Mouse (Mus musculus) layer of hippocampus, postnatal 25 days (tissue): ENCODE results near the gene Galc. TPM values are rescaled to one million over a fixed set of nuclear protein-coding genes. Genes with fewer than 3 reads are reported as not detected.
"Not testable (repeated sequence)": the region's sequence is repeated elsewhere in the genome, so short reads cannot be mapped to it uniquely, and the experiment has no call there.

Experiments used
- DNase-seq, 2 experiments: peaks; one replicate each; pipeline ENCODE4 v3.0.0; 2022; ENCODE audit warnings: mixed read lengths in 2 of 2, low spot score in 1 of 2; ENCODE audit errors: extremely low spot score in 1 of 2
- total RNA-seq, 2 experiments: library from RNA; stranded (reverse); gene quantifications; 2 replicates each; pipeline ENCODE4 v1.2.3; 2021

The Galc gene
- total RNA-seq, 2 experiments from 2014 or later, result 20.5 to 23.9 TPM

DNA sequence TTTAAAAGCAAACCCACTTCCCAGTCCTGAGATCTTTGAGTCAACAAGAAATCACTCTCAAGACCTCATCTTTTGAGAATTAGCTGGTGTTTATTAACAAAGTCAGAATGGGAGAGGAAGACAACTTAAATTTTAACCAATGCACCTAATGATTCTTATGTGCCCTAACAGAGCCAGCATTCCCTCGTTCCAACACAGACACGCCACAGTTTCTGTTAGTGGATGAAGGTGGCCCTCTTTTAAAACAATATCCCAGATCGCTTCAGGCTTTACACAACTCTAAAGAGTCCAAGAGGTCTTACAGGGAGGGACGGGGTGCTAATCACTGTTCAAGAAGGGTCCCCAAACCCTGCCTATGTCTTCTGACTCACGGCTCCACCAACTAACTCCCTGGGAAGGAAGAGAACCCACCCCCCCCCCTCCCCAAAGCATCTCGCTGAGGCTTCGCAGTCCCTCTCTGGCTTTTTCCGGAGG, 851 bp downstream of the Galc start:
- DNase-seq, result no peak

DNA sequence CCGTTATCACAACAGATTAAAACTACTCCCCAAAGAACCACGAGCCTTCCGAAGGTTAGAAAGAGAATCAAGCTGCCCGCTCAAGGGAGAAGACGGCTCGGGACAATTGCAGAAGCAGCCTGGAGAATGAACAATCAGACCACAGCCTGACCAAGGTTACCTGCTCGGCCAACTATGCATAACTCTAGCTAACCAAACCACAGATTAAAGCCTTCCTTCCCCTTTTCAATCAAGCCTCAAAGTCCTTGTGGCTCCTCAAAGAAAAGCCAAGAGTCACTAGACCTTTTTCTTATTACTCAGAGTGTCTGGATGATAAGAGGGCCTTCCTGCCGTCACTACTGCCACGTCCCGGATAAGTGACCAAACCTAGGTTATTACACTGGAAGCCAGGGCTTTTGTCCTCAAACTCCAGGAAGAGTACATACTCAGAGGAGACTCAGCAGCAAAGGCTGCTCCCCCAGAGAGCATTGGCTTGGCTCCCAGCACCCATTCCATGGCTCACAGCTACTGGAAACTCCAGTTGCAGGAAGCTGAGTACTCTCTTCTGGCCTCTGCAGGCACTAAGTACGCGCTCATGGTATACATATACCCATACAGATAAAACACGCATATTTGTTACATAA, 3.8 kb downstream of the Galc start:
- DNase-seq, result no peak

DNA sequence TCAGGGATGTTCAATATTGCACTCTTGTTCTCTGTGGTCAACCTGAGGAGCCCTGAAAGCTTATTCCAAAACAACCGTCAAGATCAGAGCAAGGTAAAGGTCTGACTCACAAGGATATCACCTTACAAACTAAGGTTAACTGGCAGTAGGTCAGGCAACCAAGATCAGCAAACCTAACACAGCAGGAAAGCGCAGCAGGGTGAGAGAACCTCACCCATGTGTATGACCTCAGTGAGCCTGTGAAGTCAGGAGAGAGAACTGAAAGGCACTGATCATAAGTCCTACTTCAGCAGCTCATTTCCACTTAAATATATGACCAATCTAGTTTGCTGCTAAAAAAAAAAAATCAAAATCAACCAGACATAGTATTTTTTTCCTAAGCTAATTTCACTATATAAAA, 6.8 kb downstream of the Galc start:
- no peak for DNase-seq

DNA sequence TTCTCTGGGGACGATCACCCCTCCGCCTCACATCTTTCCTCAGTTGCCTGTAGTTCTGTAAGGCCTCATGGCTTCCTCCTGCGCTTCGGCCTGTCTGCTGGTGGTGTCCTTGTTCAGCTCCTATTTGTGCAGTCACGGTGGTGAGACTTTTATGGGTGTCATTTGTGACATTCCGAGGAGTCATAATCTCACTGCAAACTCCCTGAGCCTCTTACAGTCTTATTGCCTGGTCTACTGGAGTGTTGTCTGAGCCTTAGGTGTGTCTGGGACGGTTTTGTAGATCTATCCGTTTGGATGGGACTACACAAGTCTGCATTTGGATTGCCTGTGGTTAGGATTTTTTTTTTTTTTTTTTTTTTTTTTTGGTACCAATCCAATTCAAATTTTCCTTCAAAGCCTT, 8.9 kb downstream of the Galc start:
- DNase-seq, result no peak

DNA sequence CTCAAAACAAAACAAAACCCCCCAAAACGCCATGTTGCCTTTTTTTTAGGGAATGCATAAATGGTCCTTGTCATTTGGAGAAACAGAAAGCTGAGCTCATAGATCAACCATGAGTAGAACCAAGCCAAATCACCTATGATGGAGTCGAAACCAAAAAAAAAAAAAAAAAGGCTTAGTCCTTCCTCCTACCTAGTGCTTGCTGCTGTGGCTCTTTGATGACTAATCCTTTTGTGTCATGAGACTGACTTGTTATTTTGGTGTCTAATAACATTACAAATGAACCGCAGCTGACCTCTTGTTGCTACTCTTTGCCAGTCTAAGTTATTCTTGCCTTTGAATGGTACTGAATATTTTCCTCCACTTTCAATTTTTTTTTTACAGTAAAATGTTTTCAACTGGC, 9.6 kb downstream of the Galc start:
- DNase-seq, result no peak

DNA sequence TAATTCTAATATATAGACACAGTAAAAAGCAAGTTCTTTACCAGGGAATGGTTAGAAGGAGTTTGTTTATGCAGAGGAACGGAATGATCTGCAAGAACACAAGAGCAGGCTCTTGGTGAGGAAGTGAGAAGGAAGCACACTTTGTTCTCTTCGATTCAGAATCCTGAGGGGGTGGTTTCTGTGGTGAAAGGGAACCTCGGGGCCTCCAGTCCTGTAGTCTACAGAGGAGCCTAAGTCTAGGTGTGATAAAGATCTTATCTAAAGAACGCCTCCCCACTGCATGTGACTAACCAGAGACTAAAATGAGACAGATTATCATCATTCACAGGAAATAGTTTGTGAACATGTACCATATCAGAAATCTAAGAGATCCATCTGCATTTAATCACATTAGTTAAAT, 12.4 kb downstream of the Galc start:
- DNase-seq, result no peak

DNA sequence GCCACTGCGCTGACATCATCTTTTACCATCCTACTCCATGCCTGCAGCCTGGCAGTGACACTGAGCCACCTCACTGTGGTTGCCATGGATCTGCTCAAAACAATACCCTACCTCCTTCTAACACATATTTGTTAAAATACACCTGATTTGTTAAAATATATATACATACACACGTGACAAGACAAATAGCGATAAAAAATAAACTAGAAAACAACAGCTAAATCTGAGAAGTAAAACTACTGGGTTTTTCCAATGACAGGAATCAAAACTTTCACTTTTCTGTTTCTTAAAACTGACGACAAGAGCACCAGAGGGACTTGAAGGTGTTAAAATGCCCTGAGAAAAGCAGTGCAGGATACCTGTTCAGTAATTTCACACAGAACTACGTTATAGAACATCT, 14.4 kb downstream of the Galc start:
- DNase-seq, result no peak

DNA sequence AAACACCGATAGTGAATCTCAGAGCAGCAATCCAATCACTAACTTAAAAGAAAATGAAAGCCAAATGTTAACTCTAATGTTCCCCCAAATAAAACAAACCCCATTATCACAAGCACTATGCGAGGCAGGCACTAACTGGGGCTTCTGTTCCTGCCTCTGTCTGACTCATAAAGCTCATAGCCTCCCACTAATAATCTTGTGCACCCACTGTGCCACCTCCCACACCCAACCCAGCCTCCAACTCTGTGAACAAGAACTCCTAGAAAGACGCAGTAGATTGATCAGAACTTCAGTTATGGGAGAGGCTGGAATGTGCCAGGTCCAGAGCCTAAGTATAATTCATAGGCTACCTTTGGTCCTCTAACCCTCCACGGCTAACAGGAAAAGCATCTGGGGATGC, 15.1 kb downstream of the Galc start:
- no peak for DNase-seq

DNA sequence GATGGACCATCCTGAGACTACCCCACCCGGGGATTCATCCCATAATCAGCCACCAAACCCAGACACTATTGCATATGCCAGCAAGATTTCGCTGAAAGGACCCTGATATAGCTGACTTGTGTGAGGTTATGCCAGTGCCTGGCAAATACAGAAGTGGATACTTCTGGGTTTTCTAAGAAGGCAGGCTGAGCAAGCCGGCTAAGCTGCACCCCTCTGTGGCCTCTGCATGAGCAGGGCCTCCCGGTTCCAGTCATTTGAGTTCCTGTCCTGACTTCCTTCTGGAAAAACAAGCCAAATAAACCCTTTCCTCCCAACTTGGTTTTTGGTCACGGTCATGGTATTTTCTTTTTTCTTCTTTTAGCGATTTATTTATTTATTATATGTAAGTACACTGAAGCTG, 20.8 kb downstream of the Galc start:
- not testable (repeated sequence) for DNase-seq

DNA sequence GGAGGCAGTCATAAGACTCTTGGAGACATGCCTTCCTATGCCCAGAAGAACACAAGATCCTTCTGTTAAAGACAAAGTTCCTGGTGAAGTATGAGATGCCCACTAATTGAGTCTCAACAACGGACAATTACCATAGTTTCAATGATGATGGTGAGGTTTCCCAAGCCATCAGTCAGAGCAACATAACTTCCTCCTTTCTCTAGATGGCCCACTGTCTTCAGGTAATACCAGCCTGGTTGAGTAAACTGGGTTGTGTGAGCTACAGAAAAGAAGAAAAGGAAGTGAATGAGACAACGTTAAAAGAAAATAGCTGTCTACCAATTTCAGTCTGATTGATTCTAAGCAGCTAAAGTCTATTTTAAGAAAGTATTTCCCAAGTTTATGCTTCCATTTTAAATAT, 32.2 kb downstream of the Galc start:
- DNase-seq, result no peak

DNA sequence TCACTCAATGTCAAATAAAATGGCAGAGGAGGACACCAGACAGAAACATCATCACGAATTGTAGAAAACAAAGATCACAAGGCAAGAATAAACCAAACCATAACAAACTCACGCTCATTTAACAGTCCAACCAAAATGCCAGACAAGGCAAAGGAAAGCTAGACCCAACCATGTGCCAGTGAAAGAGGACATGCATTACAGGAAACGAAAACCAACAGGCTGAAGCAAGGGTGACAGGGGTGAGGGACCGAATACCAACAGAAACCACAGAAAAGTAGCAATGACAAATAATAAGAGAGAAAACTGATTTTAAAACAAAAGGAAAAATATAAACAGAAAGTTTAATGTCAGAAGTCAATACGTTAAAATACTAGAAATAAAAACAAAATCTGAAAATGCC, 36.0 kb downstream of the Galc start:
- no peak for DNase-seq

DNA sequence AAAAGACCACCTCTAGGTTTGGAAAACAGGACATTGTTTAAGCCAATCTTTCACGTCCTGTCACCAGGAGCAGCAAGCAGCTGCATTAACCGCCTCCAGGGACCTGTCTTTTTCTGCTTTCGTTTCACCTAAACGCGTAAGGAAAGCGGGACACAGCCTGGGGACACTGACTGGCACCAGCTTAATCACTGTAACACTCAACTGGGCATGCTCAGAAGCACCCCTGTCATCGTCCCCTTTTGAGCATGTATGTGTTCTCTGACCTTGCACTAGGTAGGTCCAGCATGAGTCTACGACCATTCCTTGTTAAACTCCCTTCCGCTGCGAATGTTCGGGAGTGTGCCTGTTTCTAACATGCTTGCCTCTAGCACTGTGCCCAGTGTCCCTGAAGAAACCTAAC, 42.8 kb downstream of the Galc start:
- no peak for DNase-seq

DNA sequence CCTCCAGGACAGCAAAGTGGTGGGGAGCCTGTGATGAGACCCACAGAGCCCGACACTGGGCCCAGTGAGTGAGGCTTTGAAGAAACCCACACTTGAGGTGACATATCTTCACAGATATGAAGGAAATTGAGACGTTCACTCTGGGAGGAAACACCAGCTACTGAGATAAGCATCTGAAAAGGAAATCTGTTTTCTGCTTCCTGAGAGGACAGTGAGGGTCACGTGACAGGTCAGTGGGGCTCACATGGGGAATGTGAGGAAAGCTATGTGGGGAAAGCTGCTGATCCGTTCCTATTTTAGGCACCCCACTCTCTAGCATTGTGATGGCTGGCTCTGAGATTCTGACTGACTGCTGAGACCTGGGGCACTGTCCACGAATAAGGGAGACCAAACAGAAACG, 43.7 kb downstream of the Galc start:
- DNase-seq, result no peak

DNA sequence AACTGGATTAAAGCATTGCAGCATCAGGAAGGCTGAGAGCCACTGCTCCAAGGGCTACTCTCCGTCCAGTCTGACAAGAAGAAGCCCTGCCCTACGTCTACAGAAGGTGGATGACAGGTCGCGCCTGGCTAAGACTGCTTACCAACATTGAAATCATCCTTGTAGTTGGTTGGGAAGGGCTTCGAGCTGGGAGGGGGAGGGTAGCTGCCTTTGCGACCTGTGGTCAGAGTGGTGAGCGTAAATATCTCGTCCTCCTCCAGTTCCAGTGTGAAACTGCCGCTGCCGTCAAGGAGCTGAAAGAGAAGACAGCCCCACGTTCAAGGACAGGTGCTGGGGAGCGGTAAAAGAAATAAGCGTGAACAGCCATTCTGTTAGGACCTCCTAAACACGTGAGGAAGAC, 45.1 kb downstream of the Galc start:
- DNase-seq, result no peak

DNA sequence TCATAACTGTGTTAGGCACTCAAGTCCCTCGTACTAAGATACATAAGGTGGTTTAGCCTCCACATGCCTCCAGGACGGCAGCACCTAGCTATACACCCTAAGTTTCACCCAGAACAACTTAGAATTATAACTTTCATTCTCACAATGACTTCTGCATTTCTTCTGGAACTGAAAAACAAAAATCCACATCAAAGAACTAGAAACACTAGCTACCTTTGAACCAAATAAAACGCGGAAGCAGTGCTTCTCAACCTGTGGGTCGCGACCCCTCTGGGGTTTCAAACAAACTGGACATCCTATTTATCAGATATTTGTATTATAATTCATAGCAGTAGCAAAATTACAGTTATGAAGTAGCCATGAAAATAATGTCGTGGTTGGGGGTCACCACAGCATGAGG, 45.5 kb downstream of the Galc start:
- no peak for DNase-seq

DNA sequence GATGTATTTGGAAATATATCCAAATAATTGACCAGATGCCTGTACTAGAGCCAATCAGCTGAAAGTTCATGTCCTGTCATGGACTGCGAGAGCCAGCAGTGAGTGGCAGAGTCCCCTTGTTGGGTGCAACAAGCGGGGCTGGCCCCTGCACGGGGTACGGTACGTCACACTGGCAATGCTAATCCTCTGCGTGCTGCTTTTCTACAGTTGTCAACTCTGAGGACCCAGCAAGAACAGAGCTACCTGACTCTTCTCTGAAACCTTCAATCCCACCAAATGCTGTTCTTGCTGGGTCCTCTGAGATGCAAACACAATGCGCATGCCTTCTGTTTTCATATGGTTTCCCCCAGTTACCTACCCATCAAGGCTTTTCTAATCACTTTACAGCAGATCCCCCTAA, 45.9 kb downstream of the Galc start:
- no peak for DNase-seq

DNA sequence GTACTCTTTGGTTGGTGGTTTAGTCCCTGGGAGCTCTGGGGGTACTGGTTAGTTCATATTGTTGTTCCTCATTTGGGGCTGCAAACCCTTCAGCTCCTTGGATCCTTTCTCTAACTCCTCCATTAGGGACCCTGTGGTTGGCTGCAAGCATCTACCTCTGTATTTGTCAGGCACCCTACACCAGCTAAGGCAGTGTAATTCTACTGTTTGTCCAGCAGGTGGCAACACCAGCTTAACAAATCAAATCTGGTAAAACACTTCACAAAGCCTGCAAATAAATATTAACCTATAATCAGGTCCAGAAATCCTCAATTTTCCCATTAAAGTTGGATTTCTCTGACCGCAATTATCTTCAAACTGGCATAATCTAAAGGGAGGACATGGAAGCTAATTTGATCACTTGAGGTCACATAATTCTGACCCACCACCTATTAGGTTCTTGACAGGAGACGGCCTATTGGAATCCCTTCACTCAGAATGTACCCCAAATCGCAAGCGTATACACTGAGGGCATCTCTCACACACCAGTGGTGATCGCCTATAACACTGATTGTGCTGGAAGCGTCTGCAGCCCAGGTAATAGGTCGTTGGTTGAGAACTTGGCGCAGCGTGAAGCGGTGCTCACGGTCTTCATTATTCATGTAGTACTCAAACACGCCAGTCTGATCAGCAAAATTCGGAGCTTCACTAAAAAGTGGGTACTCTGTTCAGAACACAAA, 46.6 kb downstream of the Galc start:
- DNase-seq, result peak in 1 of 2 experiments; percentile 28

DNA sequence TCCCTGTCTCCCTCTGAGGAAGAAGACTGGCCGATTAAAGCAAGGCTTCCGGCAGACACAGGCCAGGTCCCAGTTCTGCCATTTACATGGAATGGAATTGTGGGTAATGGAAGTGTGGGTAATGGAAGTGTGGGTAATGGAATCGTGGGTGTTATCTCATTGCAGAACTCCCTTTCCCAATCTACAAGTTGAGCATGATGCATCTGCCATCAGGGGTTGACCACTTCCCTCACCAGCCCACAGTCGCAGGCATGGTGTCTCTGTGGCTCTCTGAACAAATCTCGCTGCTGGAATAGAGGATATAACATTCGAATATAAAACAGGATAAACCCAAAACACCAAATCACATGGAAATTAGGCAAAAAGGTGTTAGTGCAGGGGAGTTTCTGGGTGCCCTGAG, 48.8 kb downstream of the Galc start:
- DNase-seq, result no peak

DNA sequence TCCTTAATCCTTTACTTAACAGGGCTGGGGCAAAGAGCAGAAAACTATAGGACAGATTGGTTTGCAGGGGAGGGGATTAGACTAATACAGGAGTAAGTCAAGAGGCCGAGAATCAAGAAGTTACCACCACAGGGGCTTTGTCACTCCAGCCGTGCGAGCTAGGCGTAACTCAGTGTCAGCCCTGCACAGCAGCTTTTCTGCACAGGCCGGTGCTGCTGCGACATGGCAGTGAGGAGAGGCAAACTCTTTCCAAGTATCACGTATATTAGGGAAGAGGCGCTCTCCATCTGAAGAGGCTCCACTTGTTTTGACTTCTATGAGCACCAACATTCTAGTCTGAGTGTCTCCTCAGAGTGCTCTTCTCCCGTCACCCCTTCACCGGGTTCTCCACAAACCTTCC, 51.2 kb downstream of the Galc start:
- DNase-seq, result no peak

DNA sequence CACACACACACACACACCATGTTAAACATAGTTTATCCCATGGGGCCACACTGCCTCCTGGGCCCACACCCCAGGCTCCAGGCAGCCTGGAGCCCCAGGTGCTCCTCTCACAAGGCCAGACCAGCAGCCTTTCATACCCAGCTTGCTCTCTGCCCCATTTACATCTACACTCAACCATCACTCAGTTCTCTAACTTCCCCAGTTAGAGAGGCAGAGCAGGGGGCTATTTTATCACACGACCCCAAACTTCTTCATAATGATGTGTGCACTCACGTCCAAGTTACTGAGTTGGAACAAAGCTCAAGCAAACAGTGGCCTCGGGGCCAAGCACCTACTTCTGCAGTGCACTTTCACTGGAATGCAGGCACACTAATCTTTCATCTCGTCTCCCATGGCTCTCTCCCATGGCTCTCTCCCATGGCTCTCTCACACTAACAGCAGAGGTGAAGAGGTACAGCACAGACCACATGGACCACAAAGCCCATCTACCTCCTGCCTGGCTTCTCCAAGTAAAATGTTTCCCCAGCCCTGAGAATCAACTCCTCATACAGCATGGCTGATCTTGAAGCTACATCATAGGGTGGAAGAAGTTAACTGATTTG, 53.7 kb downstream of the Galc start:
- DNase-seq, result no peak

DNA sequence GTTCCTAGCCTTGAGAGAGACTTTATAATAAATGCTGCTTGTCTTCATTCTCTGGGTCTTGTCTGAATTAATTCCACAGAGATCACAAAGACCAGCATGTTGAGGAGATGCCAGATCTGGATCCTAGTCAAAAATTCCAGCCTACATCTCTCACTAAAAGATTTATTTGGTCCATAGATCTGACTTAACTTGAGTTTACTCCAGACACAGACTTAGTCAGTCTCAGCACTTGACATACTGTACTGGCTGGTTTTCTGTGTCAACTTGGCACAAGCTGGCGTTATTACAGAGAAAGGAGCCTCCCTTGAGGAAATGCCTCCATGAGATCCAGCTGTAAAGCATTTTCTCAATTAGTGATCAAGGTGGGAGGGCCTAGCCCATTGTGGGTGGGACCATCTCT, 61.9 kb downstream of the Galc start:
- no peak for DNase-seq

DNA sequence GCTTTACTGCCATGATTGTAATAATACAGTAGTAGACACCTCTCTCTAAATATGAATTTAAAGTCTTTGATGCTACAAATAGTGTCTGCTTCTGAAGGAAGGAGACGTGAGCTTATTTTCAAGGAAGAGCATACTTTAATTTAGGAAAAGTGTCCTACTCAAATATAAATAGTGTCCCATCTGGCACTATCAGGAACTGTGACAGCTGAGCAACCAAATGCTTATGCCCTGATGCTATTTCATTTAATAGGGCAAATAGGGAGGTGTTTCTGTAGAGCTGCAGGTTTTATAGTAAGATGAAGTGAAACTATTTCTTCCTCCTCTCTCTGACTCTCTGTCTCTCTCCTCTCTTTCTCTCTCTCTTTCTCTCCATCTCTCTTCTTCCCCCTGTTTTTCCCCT, 69.1 kb downstream of the Galc start:
- DNase-seq, result no peak
